Mouse (Mus musculus) thymus, adult 2 months (tissue): ENCODE measurements around the gene Slc7a14.

Experiments
- CTCF ChIP-seq: fragments of 200-500 bp; IDR thresholded peaks from 2 replicates; pipeline ENCODE4 v1.5.1; 2012; ENCODE audit warnings: mild to moderate bottlenecking, control low read depth, low read length, moderate library complexity, borderline replicate concordance; ENCODE audit not compliant: control insufficient read depth, poor library complexity, insufficient read depth; ENCODE audit errors: extremely low read depth
- POLR2A ChIP-seq: fragments of 200-500 bp; IDR thresholded peaks from 2 replicates; pipeline ENCODE4 v1.6.1; 2012; ENCODE audit warnings: mild to moderate bottlenecking, low read length, control low read depth, moderate library complexity; ENCODE audit not compliant: control insufficient read depth, poor library complexity, insufficient read depth; ENCODE audit errors: extremely low read depth

- TF ChIP-seq CTCF, result no peak
- TF ChIP-seq POLR2A, result no peak
Measured at GRCm38 (mm10) chr3:31260329-31260963, 49.7 kb downstream of the Slc7a14 start.
